Mouse (Mus musculus) skeletal muscle tissue, adult 2 months (tissue): ENCODE data around the gene Acsl5.
A peak's percentile ranks its signal among the peaks of the same experiment; 100 is the strongest.

ENCODE experiments used
- DNase-seq: peaks from one replicate; pipeline ENCODE4 v3.0.0-alpha.2; 2012; ENCODE audit warnings: low read depth, low spot score

The Acsl5 gene

DNA sequence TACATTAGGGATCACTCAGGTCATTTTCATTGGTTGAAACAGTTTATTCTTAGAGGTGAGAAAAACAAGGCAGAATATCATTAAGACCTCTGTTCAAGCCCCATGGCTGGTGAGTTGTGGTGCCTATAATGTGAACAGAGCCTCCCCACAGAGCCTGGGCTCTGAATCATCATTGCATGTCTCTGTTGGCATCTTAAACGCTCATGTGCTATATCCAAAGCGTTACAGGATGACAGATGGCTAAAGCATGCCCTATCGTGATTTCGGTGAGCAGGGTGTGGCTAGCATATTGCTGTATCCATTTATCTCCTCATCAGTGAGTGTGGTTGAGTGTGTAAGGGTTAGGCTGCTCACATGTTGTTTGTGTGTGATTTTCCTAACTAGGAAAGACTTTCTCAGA lies 75.8 kb downstream of the Acsl5 start:
- no peak for DNase-seq

DNA sequence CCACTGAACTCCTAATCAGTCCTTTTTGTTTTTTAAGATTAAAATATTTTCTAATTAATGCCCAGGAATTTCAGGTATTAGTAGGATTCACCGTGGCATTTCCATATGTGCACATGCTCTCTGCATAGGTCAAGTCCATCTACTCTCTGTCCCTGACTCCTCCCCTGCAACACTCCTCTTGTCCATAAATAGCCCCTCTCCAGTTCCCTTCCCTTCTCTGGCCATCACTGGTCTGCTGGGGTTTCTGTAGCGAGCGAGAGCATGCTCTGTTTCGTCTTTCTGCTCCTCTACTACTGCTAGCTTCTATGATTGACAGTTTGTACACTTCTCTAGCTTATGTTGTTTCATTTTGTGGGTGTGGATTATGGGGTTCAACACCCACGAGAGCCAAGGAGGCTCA lies 80.0 kb downstream of the Acsl5 start:
- DNase-seq = no peak

DNA sequence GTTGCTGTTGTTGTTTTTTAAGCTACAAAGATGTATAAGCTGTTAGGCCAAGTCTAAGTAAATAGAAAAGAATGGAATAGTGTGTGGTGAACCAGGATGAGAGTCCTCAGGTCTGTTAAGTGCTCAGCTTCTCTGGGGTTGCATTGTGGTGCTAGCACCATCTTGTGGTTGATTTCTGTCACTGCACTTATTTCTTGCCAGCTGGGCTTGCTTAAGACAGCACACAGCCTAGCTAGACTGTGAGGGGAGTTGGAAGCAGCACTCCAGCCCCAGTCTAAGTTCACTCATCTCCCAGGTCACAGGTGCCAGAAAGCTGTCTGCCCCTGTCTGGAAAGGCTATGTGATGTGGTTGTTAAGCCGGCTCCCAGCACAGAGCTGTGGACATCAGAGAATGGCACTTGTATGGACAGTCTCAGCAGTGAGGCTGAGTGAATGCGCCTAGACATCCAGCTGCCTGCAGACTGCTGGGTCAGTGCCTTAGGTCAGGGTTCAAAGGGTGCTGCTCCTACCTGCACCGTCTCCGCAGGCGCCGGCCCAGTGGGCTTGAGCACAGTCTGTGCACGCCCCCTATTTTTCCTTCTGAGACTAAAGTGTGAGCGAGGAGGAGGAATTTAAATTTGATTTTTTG lies 81.0 kb downstream of the Acsl5 start:
- peak; percentile 69 for DNase-seq

DNA sequence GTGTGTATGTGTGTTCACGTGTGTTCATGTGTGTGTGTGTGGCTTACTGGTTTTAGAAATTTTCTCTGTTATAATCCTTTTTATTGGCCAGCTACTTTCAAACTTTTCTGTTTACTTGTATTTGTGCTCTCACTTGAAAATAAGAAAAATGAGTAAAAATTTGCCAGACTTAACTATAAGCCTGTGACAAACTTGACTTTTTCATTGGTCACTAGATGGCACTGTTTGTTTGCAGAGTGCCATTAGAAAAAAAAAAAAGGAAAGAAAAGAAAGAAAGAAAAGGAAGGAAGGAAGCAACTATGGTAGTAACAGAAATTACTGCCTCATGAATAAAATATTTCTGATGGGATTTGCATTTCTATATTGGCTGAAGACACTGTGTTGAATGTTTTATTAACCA lies 84.1 kb downstream of the Acsl5 start:
- DNase-seq = no peak

DNA sequence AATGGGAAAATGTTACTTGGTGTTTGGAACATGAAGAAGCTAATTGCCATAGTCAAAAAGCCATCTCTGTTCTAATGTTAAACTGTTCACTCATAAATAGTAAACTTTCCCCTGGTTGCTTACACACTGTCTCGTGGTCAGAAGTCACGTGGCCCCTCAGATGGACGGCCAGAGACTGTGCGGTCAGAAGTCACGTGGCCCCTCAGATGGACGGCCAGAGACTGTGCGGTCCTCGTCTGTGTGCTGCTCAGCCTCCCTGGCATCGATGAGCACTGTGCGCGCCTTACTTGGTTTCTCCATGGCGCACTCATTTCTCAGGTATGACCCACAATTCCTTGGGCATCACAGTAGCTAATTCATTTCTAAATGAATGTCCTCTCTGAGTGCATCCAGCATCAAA lies 84.7 kb downstream of the Acsl5 start:
- no peak for DNase-seq

DNA sequence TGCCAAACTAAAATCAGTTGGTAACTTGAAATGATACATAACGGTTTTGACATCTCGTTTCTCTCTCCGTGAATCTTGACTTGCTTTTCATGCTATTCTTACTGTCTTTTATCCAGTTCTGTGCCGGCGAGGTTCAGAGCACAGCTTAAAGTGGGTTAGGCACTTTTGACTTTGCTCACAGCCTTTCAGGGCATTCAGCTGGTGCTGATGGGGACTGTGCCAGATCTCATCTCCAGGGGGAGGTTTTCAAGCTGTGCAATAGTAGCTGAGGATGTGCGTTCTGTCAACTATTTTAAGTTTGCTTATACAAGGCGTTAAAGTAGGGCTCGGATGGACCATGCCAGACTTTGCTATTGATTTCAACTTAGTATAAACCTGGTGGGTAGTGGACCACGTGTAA lies 85.3 kb downstream of the Acsl5 start:
- DNase-seq = no peak

DNA sequence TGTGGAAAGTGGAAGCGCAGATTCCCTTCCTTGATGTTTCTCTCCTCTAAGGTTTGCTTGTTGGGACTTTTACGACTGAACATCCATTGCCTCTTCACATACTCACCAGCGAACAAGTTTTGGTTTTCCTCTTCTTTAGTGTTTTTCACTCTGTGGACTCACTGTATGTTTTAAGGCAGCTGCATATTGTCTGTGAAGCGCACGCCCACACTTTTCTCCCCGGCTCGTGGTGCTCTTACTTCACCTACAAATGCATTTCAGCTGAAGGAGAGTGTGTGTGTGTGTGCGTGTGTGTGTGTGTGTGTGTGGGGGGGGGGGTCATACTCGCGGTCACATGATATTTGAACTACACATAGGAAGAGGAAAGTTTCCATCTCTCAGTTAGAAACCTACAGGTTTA lies 85.9 kb downstream of the Acsl5 start:
- DNase-seq = no peak

DNA sequence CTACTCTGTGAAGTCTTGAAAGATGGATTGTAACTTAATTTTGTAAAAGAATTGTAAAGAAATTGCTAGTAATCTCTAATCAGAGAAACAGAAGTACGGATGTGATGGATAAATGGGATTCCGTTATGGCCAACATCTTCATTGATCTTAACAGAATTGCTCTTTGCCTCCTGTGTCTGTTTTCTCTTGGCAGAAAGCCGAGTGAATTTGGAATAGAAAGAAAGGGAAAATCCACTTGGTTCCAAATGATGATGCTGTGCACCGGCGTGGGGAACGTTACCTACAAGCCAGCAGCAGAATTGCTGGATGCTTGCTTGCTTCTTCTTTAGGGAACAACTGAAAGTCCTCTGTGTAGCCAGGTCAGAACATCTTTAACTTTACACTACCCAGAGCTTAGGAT lies 88.8 kb downstream of the Acsl5 start:
- no peak for DNase-seq

DNA sequence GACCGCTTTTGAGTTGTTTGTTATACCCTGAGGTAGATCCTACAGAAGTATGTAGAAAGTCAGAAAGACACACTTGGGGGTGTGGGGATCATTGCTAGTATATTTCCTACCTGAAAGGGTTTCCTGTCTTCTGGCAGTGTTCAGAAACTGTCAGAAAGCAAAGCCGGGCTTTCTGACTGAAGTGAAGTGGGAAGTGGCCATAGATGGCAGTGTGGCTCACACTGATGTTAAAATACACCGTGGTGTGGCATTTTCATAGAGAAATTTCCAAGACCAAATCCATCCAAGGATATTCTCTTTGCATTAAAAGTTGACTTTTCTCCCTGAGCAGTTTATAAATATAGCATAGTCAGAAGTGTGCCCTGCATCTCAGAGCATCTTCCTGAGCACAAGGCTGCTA lies 89.6 kb downstream of the Acsl5 start:
- no peak for DNase-seq

DNA sequence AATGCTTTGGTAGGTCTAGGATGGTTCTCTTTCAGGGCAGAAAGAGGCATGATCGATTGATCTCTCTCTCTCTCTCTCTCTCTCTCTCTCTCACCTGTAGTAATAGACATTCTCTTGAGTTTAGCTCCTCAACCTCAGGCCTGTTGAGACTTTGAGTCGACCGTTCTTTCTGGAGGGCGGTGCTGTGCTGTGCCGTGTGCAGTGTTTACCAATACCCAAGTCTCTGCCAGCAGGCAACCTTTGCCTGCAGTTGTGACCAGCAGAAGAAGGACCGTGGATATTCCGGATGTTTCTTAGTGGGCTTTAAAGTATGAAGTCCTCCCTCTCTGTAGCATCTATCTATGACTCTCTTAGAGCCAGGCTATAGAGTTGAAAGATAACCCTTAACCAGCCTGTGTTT lies 90.7 kb downstream of the Acsl5 start:
- no peak for DNase-seq

DNA sequence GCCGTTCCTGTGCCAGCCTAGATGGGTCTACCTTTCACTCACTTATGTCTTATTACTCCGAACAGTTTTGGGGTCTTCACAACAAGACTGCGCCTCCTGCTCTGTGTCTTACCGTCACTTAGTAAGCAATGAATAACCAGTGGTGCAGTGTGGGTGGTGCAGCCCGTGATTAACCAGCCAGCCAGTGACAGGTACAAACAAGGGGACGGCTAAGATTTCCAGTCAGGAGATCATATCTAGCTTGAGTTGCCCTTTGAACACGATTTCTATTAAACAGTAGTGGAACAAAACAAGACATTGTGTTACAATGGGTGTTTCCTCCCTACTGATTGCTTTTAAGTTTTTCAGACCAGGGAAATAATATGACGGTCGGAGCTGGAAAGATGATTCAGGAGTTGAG lies 91.5 kb downstream of the Acsl5 start:
- DNase-seq = no peak
